Mouse (Mus musculus) mesoderm, embryonic 11.5 days (tissue): Measurements from ENCODE around the gene Hmgcr.
"Not testable (repeated sequence)": the region's sequence is repeated elsewhere in the genome, so short reads cannot be mapped to it uniquely, and the experiment has no call there.

Source experiments
- DNase-seq: peaks from one replicate; pipeline ENCODE4 v3.0.0-alpha.2; 2012; ENCODE audit warnings: low read depth, low spot score

The Hmgcr gene

DNA sequence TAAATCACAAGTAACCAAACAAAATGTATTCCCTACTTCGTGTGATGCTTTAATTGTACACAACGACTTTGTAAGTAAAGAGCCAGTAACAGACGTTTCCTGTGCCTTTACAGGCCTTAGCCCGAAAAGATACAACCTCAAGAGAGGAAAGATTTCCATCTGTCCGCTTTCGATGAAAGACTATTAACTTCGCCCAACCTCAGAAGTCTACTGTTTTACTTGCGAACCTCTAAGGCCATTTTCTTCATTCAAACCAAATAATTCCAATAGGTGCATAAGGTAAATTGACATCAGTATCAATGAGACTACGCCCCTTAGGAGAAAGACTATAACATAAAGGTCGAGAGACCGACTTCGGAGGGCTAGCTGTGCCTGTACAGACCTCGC lies 724 bp downstream of the Hmgcr start:
- DNase-seq, result no peak

GRCm38 (mm10) chr13:96664419-96664974 lies 6.2 kb downstream of the Hmgcr start:
- DNase-seq, result no peak

DNA sequence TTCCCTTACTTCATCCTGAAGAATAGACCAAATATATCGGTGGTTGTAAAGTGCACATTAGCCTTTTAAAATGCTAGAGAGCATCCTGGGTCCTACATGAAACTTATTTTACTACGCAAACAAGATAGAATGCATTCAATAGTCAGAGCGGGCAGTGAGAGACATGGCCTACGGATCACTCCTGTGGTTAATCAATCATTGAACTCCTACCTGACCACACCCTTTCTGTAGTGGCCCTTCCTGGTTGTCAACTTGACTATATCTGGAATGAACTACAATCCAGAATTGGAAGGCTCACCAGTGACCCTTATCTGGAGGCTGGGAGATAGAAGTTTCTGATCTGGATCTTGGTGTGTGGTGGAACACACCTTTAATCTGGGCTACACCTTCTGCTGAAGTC lies 7.6 kb downstream of the Hmgcr start:
- not testable (repeated sequence) for DNase-seq

- DNase-seq, result no peak
These were observed 10.5 kb downstream of the Hmgcr start for GRCm38 (mm10) chr13:96660095-96660860.

GRCm38 (mm10) chr13:96658936-96659335 lies 11.8 kb downstream of the Hmgcr start:
- DNase-seq, result no peak

DNA sequence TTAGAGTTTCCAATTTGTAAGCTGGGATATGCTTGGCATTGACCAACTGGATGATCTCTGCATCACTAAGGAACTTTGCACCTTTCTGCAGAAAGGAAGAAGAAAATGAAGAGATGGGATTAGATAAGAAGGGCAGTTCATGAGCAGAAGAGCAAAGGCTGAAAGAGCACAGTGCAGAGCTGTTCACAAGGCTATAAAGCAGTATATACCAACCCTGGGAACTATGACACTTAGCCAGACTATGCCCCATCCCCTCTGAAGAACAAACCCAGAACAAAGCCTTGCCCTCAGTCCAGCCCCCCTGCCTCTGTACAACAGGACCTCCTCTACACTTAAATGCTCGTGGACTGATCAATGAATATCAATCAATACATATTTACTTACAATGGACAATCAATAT lies 14.1 kb downstream of the Hmgcr start:
- no peak for DNase-seq

- no peak for DNase-seq
These were observed 17.7 kb downstream of the Hmgcr start for GRCm38 (mm10) chr13:96653041-96653440.

GRCm38 (mm10) chr13:96645822-96646221 lies 24.9 kb downstream of the Hmgcr start:
- no peak for DNase-seq

- DNase-seq, result no peak
These were observed 26.6 kb downstream of the Hmgcr start for GRCm38 (mm10) chr13:96644168-96644567.

DNA sequence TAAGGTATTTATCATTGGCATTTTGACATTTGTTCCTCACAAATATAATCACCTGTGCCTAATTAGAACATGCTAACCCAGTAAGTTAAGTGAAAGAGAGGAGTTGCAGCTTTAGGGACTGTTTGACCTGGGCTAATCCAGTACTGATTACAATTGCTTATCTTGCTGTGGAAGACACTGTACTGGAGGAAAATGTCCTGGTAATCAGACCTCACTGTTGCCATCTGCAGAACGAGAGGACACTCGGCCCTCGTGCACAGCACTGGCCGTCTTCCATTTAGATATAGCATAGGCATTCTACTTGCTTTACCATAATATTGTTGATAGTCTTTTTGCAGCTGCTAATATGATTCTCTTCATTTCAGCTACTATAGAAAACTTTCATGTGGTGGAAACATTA lies 40.3 kb downstream of the Hmgcr start:
- no peak for DNase-seq

DNA sequence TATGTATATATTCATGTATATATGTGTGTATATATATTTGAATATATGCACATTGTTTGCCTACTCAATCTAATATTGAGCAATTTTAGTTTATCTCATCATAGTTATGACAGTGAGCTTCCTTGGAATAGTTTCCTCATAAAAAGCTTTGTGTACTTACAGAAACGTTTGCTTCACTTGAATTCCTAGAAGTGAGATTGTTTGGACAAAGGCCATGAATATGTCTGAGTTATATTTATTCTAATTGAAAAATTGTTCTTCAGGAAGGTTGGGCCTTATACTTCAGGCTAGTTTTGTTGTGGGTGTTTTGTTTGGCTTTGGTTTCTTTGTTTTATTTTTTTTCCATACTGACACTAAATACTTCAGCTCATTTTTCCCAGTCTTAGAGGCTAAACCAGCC lies 49.8 kb downstream of the Hmgcr start:
- no peak for DNase-seq

GRCm38 (mm10) chr13:96614615-96615014 lies 56.1 kb downstream of the Hmgcr start:
- DNase-seq, result no peak

DNA sequence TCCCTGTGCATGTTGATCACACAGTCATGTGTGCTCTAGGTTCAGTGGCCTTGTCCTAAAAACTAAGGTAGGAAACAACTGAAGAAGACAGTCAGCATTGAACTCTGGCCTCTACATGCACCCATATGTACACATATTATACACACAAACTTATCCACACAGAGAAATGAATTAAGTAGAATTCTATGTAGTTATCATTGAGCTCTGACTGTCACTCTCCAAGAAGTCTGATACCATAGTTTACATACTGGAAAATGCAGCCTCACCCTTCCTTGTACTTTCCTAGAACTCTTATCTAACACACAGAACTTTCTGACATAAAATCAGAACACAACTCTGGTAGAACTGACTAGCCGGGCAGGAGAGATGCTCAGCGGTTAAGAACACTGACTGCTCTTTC lies 66.5 kb downstream of the Hmgcr start:
- DNase-seq, result no peak

DNA sequence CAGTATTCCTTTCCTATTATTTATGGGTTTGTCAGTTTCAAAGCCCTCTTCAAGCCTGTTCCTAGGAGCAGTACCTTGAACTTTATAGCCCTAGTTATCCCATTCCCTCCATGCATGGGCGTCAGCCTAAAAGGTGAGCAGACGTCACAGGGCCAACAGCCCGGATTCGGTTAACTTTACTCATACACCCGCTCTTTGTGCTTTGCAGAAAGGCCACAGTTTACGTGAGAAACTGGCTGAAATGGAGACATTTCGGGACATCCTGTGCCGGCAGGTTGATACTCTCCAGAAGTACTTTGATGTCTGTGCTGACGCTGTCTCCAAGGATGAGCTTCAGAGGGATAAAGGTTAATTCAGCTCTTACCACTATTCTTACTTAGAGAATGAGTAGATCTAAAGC lies 71.6 kb downstream of the Hmgcr start:
- DNase-seq, result no peak
